8 mouse cellular contexts compared by ENCODE assay signal in genomic region chr15:8569617-8570016, GRCm38 (mm10). TPM values are rescaled to one million over a fixed set of nuclear protein-coding genes. Genes with fewer than 3 reads are reported as not detected.
DNase-seq lines count a peak whose midpoint lies in the region; ATAC-seq and TF ChIP-seq lines count a peak whose summit lies in the region.

No protein-coding gene starts in this region.

- H3K4me3 ChIP-seq in hindbrain, embryonic 10.5 days: peak overlapping the region; percentile 66
- H3K4me3 ChIP-seq in limb, embryonic 15.5 days: peak overlapping the region; percentile 61
- H3K4me3 ChIP-seq in midbrain, postnatal 0 days (ENCODE audit: low read depth, low read length): peak overlapping the region; percentile 63

- H3K36me3 ChIP-seq in hindbrain, embryonic 10.5 days: no peaks in the 10 kb centered on the region
- H3K36me3 ChIP-seq in limb, embryonic 15.5 days: no peaks in the 10 kb centered on the region
- no peaks in the 10 kb centered on the region for H3K36me3 ChIP-seq in midbrain, postnatal 0 days (ENCODE audit: insufficient read depth, low read length)

- peak; percentile 50 for DNase-seq in cerebellum, adult 9-10 months
- DNase-seq in cerebellum, postnatal 25 days: no peak
- peak; percentile 58 to 59 for DNase-seq in B cell, adult 2 months
- DNase-seq in brain, adult 2 months (ENCODE audit: low read depth, low spot score): peak; percentile 43
- no peak for DNase-seq in hindbrain, embryonic 10.5 days (ENCODE audit: low spot score)
- no peak for DNase-seq in midbrain, postnatal 0 days (ENCODE audit: low spot score)
- peak; percentile 57 to 60 for DNase-seq in thymus, postnatal 36 days

- 9% methylated on average over 11 of the region's 11 CpGs for WGBS in hindbrain, embryonic 10.5 days
- 4% methylated on average over 11 of the region's 11 CpGs for WGBS in limb, embryonic 15.5 days
- WGBS in midbrain, postnatal 0 days: 4% methylated on average over 11 of the region's 11 CpGs

- no peak for ATAC-seq in limb, embryonic 15.5 days (ENCODE audit: insufficient number of reproducible peaks, low FRiP score, low TSS enrichment, low read depth)
- peak; percentile 45; the same call in 1 of the 2 replicates for ATAC-seq in midbrain, postnatal 0 days (ENCODE audit: low FRiP score)

- H3K9me3 ChIP-seq in hindbrain, embryonic 10.5 days: no peaks in the 10 kb centered on the region
- H3K9me3 ChIP-seq in limb, embryonic 15.5 days: no peaks in the 10 kb centered on the region
- no peaks in the 10 kb centered on the region for H3K9me3 ChIP-seq in midbrain, postnatal 0 days (ENCODE audit: low read length)

- H3K27me3 ChIP-seq in hindbrain, embryonic 10.5 days (ENCODE audit: insufficient read depth, poor library complexity, severe bottlenecking): peaks cover 21% of the 10 kb centered on the region
- H3K27me3 ChIP-seq in limb, embryonic 15.5 days: peaks cover 12% of the 10 kb centered on the region; the same call in 1 of the 2 replicates
- H3K27me3 ChIP-seq in midbrain, postnatal 0 days (ENCODE audit: insufficient read depth, low read length): no peaks in the 10 kb centered on the region

- peak overlapping the region; percentile 74 for H3K27ac ChIP-seq in hindbrain, embryonic 10.5 days
- no peak overlapping the region for H3K27ac ChIP-seq in limb, embryonic 15.5 days
- H3K27ac ChIP-seq in midbrain, postnatal 0 days (ENCODE audit: low read depth, low read length): no peak overlapping the region

- no peak overlapping the region for H3K9ac ChIP-seq in limb, embryonic 15.5 days
- H3K9ac ChIP-seq in midbrain, postnatal 0 days (replicated peaks; ENCODE audit: low read length, poor library complexity, severe bottlenecking): peak overlapping the region; percentile 39; the same call in 1 of the 2 replicates

- no peak for TF ChIP-seq CTCF in midbrain, postnatal 0 days (IDR thresholded peaks at IDR 0.05)

- H3K4me2 ChIP-seq in limb, embryonic 15.5 days: peak overlapping the region; percentile 85
- peak overlapping the region; percentile 95 for H3K4me2 ChIP-seq in midbrain, postnatal 0 days (ENCODE audit: low read depth, low read length, poor library complexity, severe bottlenecking)

- H3K4me1 ChIP-seq in hindbrain, embryonic 10.5 days (replicated peaks): peaks cover 16% of the 10 kb centered on the region
- peaks cover 10% of the 10 kb centered on the region for H3K4me1 ChIP-seq in limb, embryonic 15.5 days
- H3K4me1 ChIP-seq in midbrain, postnatal 0 days (ENCODE audit: insufficient read depth, low read length): peaks cover 7% of the 10 kb centered on the region; the same call in 1 of the 2 replicates

RNA-seq across cellular contexts. Expression of gene Gm2310, which starts 49.9 kb away (rescaled TPM):
- polyA plus RNA-seq in hindbrain, embryonic 10.5 days (2016; fragmentation: Nextera tagmentation; extraction: Ambion mirVana): not detected in 2 replicates
- not detected in 2 replicates for polyA plus RNA-seq in limb, embryonic 15.5 days (2015; fragmentation: Nextera tagmentation; extraction: Ambion mirVana)
- total RNA-seq in midbrain, postnatal 0 days (2014; rRNA removed): not detected in 2 replicates
- not detected in 2 replicates for polyA plus RNA-seq in midbrain, postnatal 0 days (2015; fragmentation: Nextera tagmentation; extraction: Ambion mirVana)

Comparison
In these comparisons a context has a peak if more than half of its experiments do, and no peak if none do; other contexts are left out.
1. DNase-seq: peak in cerebellum, adult 9-10 months (single experiment), B cell, adult 2 months (2 of 2), brain, adult 2 months (single experiment) and thymus, postnatal 36 days (2 of 2); none in cerebellum, postnatal 25 days (0 of 2), hindbrain, embryonic 10.5 days (single experiment) and midbrain, postnatal 0 days (single experiment).
2. Peak in every context shown above with its lines, with median percentiles within 50 percentile points of each other: H3K4me3 ChIP-seq.